Mouse (Mus musculus) left cerebral cortex, postnatal 14 days (tissue): ENCODE measurements at regions not wholly inside any gene's neighbourhood (a gene's known extent, or its start where the extent isn't known, plus 50 kb on each side); places are given as distances from the start of the nearest gene placed in this dataset.
"Not testable (repeated sequence)": the region's sequence is repeated elsewhere in the genome, so short reads cannot be mapped to it uniquely, and the experiment has no call there.

Experiments
- DNase-seq, 2 experiments: peaks; one replicate each; pipeline ENCODE4 v3.0.0; 2021 to 2022; ENCODE audit warnings: low spot score in 2 of 2, mixed read lengths in 1 of 2
- intact Hi-C: fragments of 180-260 bp; cut with DNase I; formaldehyde crosslinking; loops from one replicate; pipeline ENCODE4 v1.15.1; 2025

DNA sequence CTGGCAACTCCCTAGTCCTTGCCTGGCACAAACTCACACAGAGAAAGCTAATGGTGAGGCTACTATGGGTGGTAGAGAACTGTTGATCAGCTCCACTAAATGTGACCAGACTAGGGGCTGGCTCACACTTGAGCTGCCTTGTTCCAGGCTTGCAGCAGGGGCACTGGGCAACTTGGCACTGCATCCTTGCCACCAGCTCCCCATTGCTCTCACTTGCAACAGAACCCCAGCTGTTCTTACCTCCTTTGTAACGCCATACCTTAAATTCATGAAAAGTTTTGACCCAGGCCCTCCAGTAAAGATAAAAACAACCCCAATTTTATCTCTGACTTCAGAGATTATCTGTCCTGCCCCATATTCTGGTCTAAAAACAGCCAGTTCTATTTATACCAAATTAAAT is 328.7 kb downstream of the Diras2 start:
- intact Hi-C loops = no loop called here
- no peak for DNase-seq

GRCm38 (mm10) chr13:52205951-52206350 is 325.1 kb downstream of the Diras2 start:
- DNase-seq = no peak
- intact Hi-C loops = no loop called here

DNA sequence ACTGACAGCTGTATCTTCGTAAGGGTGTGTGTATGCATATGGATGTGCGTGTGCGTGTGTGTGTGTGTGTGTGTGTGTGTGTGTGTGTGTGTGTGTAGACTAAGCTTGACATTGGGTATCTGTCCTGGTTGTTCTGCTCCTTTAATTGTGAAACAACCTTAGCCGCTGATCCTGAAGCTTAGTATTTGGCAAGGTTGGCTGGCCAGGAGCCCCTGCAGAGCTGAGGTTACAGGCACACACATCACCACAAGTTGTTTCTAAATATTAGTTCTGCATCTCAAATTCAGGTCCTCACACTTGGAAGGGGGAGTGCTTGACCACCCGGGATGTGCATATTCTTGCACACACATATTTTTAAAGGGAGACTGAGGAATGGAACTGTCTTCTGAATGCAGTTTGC is 314.7 kb downstream of the Diras2 start:
- intact Hi-C loops = no loop called here

DNA sequence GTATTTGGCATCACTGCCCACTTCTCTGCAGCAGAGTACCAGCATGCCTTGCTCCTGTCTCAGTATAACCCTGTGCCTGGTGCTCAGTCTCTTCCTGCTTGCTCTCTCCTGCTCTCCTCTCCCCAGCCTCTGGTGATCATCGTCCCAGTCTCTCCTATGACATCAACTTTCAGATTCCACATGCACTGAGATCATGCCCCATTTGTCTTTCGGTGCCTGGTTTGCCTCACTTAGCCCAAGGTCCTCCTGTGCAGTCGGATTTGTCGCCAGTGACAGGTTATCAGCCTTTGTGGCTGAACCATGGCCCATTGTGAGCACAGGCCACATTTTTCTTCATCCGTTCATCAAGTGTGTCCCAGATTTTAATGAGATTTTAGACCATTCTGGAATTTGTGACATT is 314.0 kb downstream of the Diras2 start:
- intact Hi-C loops = no loop called here
- no peak for DNase-seq

More for the DNA sequence above, 314.7 kb downstream of the Diras2 start:
- no peak for DNase-seq

- intact Hi-C loops = no loop called here
- no peak for DNase-seq
Measured at GRCm38 (mm10) chr13:52217741-52218140, 313.3 kb downstream of the Diras2 start.

GRCm38 (mm10) chr13:52222315-52223097 is 308.6 kb downstream of the Diras2 start:
- intact Hi-C loops = loop anchor here (1.0 kb wide), 2 partner anchors 377 to 383 kb away; no protein-coding TSS in a partner anchor
- DNase-seq = no peak

DNA sequence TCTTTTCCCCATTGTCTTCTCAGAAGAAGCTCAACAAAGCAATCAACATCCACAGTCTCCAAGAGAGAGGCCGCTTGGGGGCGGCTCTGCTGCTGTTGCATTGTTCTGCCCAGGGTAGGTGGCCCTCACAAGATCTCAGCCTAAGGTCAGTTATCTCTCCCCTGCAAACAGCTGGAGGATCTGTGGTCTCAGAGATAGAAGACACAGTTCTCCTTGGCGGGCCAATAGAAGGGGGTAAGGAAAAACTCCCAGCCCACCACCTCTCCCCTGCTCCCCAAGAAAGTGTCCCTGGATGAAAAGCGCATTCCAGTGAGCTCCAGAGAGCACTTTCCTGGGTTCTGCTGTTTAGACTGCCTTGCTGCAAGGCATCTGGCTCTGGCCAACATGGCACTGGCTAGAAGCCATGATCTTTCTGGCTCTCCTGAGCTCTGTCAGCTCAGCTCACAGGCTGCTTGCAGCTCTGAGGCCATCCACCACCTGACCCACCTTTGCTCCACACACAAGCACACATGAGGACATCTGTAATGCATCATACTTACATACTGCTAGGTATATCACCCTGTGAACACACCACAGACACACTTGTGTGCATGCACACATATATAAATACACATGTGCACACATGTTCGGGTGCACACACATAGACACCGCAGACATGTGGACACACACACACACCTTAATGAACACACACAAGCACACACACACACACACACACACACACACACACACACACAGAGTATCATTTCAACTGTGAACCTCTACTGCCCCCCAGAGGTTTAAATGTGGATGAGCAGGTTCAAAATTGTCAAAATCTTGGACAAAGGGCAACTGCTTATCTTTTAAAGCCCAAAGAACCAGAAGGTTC is 307.7 kb downstream of the Diras2 start:
- intact Hi-C loops = loop anchor here (1.0 kb wide), 2 partner anchors 378 to 384 kb away; no protein-coding TSS in a partner anchor
- DNase-seq = peak; percentile 39 to 59

DNA sequence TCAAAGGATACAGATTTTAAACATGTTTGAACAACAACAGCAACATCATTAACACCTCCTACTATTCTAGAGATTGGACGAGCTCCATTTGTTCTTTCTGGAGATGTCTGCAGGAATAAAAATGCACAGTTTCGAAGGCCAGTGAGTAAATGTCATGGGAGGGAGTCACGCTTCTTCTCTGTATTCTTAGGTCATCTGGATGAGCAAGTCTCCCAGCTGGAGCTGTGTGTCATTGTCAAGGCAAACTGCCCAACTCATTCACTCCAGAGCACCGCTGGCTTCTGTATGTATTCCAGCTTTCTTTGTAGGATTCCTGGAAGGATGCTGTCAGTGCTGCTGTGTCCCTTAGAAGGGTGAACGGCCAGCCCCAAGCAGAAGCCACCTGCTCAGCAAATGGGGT is 297.1 kb downstream of the Diras2 start:
- peak; percentile 14 to 62 for DNase-seq
- intact Hi-C loops = no loop called here

DNA sequence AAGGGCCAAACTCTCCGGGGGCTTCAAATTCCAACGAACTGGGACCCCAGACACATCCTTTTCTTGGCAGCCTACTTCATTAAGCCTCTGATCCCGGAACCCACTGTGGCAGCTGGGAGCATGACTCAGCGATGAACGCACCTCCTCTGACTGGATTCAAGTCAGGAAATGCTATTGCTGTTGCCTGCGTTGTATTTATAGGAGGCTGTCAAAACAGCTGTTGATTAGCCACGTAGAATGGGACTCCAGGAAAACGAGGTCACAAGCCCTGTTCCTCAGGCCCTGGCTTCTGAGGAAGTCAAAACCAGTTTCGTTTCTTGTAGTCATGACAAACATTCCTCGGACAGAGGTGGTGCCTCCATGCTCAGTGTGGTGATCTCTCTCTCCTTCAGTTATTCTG is 295.0 kb downstream of the Diras2 start:
- DNase-seq = peak in 1 of 2 experiments; percentile 27
- intact Hi-C loops = no loop called here

- intact Hi-C loops = no loop called here
- no peak for DNase-seq
Measured at GRCm38 (mm10) chr13:52239563-52239962, 291.5 kb downstream of the Diras2 start.

- no peak for DNase-seq
- intact Hi-C loops = no loop called here
Measured at GRCm38 (mm10) chr13:52241761-52242160, 289.3 kb downstream of the Diras2 start.

- DNase-seq = no peak
- intact Hi-C loops = no loop called here
Measured at GRCm38 (mm10) chr13:52249492-52249891, 281.6 kb downstream of the Diras2 start.

GRCm38 (mm10) chr13:52250371-52250770 is 280.7 kb downstream of the Diras2 start:
- intact Hi-C loops = loop anchor here (10.0 kb wide), 2 partner anchors 314 to 844 kb away; no protein-coding TSS in a partner anchor
- DNase-seq = no peak

DNA sequence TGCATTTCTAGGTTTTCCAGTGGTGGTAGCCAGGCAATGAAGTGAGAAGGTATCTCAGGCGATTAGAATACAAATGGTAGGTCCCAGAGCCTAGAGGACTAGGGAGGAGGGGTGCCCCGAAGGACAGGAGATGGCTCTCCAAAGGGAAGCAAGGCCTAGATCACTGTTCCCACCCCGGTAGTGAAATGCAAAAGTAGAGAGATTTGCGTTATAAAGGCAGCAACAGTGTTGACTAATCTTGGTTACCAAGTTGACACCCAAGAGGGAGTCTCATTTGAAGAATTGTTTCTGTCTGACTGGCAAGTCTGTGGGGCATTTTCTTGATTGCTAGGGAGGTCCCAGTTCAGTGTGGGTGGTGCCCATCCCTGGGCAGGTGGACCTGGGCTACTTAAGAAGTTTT is 278.8 kb downstream of the Diras2 start:
- no peak for DNase-seq
- intact Hi-C loops = loop anchor here (2.0 to 10.0 kb wide), 3 partner anchors 312 to 842 kb away; no protein-coding TSS in a partner anchor

DNA sequence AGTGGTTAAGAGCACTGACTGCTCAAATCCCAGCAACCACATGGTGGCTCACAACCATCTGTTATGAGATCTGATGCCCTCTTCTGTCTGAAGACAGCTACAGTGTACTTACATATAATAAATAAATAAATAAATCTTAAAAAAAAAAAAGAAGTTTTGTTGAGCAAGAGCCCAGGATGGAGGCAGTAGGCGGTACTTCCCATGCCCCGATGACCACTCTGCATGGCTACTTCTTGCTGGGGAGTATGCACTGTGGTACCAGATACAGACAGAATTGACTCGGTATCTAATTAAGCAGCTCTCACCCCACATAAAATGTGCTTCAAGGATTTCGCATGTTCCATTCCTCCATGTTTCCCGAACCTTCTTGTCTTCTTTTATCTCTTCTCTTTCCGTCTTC is 278.4 kb downstream of the Diras2 start:
- intact Hi-C loops = loop anchor here (2.0 to 10.0 kb wide), 3 partner anchors 312 to 842 kb away; no protein-coding TSS in a partner anchor
- DNase-seq = not testable (repeated sequence)

GRCm38 (mm10) chr13:52253138-52253537 is 277.9 kb downstream of the Diras2 start:
- intact Hi-C loops = loop anchor here (2.0 to 10.0 kb wide), 3 partner anchors 312 to 842 kb away; no protein-coding TSS in a partner anchor
- DNase-seq = peak; percentile 21 to 33

DNA sequence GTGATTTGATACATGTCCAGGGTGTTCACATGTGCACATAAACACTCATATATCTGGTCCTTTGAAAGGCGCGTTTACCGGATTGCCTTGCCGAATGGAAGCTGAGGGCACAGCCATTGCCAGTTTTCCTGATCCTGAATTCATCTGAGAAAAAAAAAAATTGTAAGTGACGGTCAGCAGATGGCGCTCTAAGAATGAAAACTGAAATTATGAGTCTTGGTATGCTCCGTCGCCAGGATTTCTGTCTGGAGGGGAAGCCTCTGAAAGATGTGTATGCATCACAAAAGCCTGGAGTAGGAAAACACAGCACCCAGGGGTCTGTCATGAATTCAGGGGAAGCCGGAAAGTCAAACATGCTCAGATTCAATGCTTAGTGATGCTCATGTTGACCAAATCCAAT is 276.9 kb downstream of the Diras2 start:
- intact Hi-C loops = loop anchor here (2.0 to 10.0 kb wide), 3 partner anchors 277 to 841 kb away; partner anchors contain the start of gene Diras2
- peak; percentile 76 for DNase-seq

- DNase-seq = peak; percentile 35 to 48
- intact Hi-C loops = loop anchor here (2.0 to 10.0 kb wide), 3 partner anchors 275 to 839 kb away; partner anchors contain the start of gene Diras2
Measured at GRCm38 (mm10) chr13:52255697-52256096, 275.4 kb downstream of the Diras2 start.

DNA sequence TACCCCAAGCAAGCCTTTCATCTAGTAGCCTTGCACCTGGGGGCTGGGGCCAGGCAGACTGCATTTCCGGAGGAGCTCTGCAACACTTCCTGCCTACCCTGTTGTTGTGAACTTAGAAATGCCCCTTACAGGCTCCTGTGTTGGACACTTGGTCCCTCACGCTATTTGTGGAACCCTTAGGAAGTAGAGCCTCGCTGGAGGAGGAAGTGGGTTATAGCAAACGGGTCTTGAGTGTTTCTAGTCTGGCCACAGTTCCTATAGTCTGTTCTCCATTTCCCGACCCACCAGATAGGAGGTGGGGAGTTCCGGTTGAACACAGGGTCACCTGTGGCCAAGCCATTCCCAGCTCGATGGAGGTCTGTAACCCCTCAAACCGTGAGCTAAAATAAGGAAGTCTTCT is 272.7 kb downstream of the Diras2 start:
- intact Hi-C loops = loop anchor here (10.0 kb wide), 2 partner anchors 306 to 836 kb away; no protein-coding TSS in a partner anchor
- no peak for DNase-seq
